ENCODE assay signal across 16 mouse cellular contexts in the genomic region with DNA sequence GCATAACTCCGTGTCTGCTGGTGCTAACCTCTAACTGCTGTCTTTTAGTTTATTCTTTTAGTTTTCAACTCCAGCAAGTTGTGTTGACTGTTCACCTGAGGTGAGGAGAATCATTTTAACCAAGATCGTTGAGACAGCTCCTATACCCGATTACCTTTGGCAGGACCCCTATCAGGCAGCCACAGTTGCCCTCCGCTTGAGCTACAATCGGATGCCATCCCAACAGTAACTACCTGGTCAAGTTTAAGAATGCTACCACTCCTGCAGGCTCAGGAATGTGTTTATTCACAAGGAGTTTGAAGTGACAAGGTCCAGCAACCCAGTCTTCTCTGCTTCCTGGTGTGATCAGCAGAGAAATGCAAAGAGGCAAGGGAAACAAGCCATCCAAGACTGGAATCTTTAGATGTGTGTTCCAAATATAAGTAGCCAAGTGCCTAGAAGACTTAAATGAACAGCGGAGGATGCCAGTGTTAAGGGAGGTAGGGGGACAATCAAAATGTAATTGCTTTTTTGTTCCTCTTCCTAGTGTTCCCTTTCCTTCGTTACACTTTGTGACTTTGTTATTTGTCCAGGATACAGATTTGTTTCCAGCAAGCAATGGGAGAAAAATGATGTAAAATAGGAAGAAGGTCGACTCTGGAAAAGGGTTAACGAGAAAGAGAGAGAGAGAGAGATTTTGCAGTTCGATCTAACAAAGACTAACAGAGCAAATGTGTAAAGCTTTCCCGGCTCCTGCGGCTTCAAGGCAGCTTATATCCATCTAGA.
DNase-seq lines count a peak whose midpoint lies in the region; ATAC-seq and TF ChIP-seq lines count a peak whose summit lies in the region.
"Had no signal": no experiment of that assay in that cellular context is flagged by ENCODE, and none has a peak within 500 bp of the region (broad histone marks: within the 10 kb centered on the region; RNA-seq: fewer than 3 reads in every experiment).

No protein-coding gene starts in this region.

- TF ChIP-seq POLR2A in brain, embryonic 14.5 days (IDR thresholded peaks at IDR 0.05; ENCODE audit: borderline replicate concordance, extremely low read depth, insufficient read depth, insufficient read length, poor library complexity, severe bottlenecking), result no peak

- peak overlapping the region; percentile 96 for H3K4me2 ChIP-seq in heart, embryonic 13.5 days
- H3K4me2 ChIP-seq in liver, embryonic 11.5 days, result 0 out of 2 replicates have a peak overlapping the region, but pooled peaks have one; percentile 13
- no peak overlapping the region for H3K4me2 ChIP-seq in liver, postnatal 0 days (ENCODE audit: low read depth, low read length)
- H3K4me2 ChIP-seq: hindbrain, embryonic 13.5 days; kidney, embryonic 15.5 days had no signal

- ATAC-seq in heart, embryonic 13.5 days (ENCODE audit: extremely low read depth, insufficient number of reproducible peaks, low FRiP score, low TSS enrichment), result no peak
- no peak for ATAC-seq in liver, embryonic 11.5 days (replicated peaks; ENCODE audit: low FRiP score)
- no peak for ATAC-seq in liver, postnatal 0 days

- WGBS in heart, embryonic 13.5 days, result 2% methylated on average over 12 of the region's 12 CpGs
- WGBS in liver, embryonic 11.5 days, result 3% methylated on average over 12 of the region's 12 CpGs
- 4% methylated on average over 12 of the region's 12 CpGs for WGBS in liver, postnatal 0 days (ENCODE audit: insufficient replicate concordance)

- TF ChIP-seq CTCF in liver, postnatal 0 days (IDR thresholded peaks at IDR 0.05; ENCODE audit: low read depth), result no peak
- no peak for TF ChIP-seq CTCF in brain, embryonic 14.5 days (IDR thresholded peaks at IDR 0.05; ENCODE audit: borderline replicate concordance, extremely low read depth, insufficient read depth, insufficient read length)

- H3K9ac ChIP-seq in heart, embryonic 13.5 days, result no peak overlapping the region
- no peak overlapping the region for H3K9ac ChIP-seq in liver, embryonic 11.5 days (ENCODE audit: low read depth, low read length)
- H3K9ac ChIP-seq in liver, postnatal 0 days (replicated peaks), result no peak overlapping the region
- H3K9ac ChIP-seq: hindbrain, embryonic 13.5 days; kidney, embryonic 15.5 days; liver, embryonic 14.5 days had no signal

- no peak for TF ChIP-seq EP300 in liver, postnatal 0 days (IDR thresholded peaks at IDR 0.05; ENCODE audit: low read depth)

- no peak for DNase-seq in heart, adult 8-10 months (ENCODE audit: low spot score)
- DNase-seq in liver, embryonic 11.5 days (ENCODE audit: low spot score), result no peak
- no peak for DNase-seq in liver, postnatal 0 days
- DNase-seq in brain, embryonic 14.5 days (ENCODE audit: low read depth), result peak; percentile 41
- DNase-seq in forelimb bud, embryonic 11.5 days (ENCODE audit: low read depth, low spot score), result peak; percentile 32
- DNase-seq in frontal cortex, adult 2 months (ENCODE audit: extremely low spot score in 1 of 2, low spot score in 1 of 2), result no peak
- DNase-seq in urinary bladder, postnatal 4 days (ENCODE audit: low spot score in 2 of 2), result no peak
- DNase-seq: adrenal gland, postnatal 14 days; cerebellum, postnatal 36 days; lung, postnatal 36 days; right cerebral cortex, postnatal 4 days had no signal

- H3K27ac ChIP-seq in heart, embryonic 13.5 days (replicated peaks), result no peak overlapping the region
- no peak overlapping the region for H3K27ac ChIP-seq in liver, embryonic 11.5 days (ENCODE audit: low read depth, low read length)
- H3K27ac ChIP-seq in liver, postnatal 0 days (ENCODE audit: low read depth), result no peak overlapping the region
- H3K27ac ChIP-seq: hindbrain, embryonic 13.5 days; kidney, embryonic 15.5 days; liver, embryonic 14.5 days had no signal

- H3K36me3 ChIP-seq in heart, embryonic 13.5 days, result no peaks in the 10 kb centered on the region
- no peaks in the 10 kb centered on the region for H3K36me3 ChIP-seq in liver, embryonic 11.5 days (ENCODE audit: control insufficient read depth, insufficient read depth, low read length)
- H3K36me3 ChIP-seq in liver, postnatal 0 days (replicated peaks; ENCODE audit: insufficient read depth, low read length), result no peaks in the 10 kb centered on the region
- H3K36me3 ChIP-seq: hindbrain, embryonic 13.5 days; kidney, embryonic 15.5 days had no signal

- H3K9me3 ChIP-seq in heart, embryonic 13.5 days, result no peaks in the 10 kb centered on the region
- H3K9me3 ChIP-seq in liver, embryonic 11.5 days (ENCODE audit: control insufficient read depth, low read length), result no peaks in the 10 kb centered on the region
- no peaks in the 10 kb centered on the region for H3K9me3 ChIP-seq in liver, postnatal 0 days (ENCODE audit: low read length)
- H3K9me3 ChIP-seq: hindbrain, embryonic 13.5 days; kidney, embryonic 15.5 days had no signal

- peaks cover 85% of the 10 kb centered on the region for H3K27me3 ChIP-seq in heart, embryonic 13.5 days (replicated peaks)
- H3K27me3 ChIP-seq in liver, embryonic 11.5 days (replicated peaks; ENCODE audit: control insufficient read depth, insufficient read depth, low read length), result peaks cover 64% of the 10 kb centered on the region
- H3K27me3 ChIP-seq in liver, postnatal 0 days (ENCODE audit: insufficient read depth, low read length), result peaks cover 58% of the 10 kb centered on the region

- H3K4me1 ChIP-seq in heart, embryonic 13.5 days, result peaks cover 27% of the 10 kb centered on the region
- H3K4me1 ChIP-seq in liver, embryonic 11.5 days (replicated peaks; ENCODE audit: control insufficient read depth, insufficient read depth, low read length), result peaks cover 5% of the 10 kb centered on the region; the same call in 1 of the 2 replicates
- peaks cover 8% of the 10 kb centered on the region for H3K4me1 ChIP-seq in liver, postnatal 0 days (ENCODE audit: insufficient read depth)

- H3K4me3 ChIP-seq in heart, embryonic 13.5 days, result no peak overlapping the region; the same call in 1 of the 2 replicates
- no peak overlapping the region for H3K4me3 ChIP-seq in liver, embryonic 11.5 days (ENCODE audit: low read depth, low read length)
- H3K4me3 ChIP-seq in liver, postnatal 0 days (ENCODE audit: low read depth, low read length), result no peak overlapping the region
- H3K4me3 ChIP-seq: hindbrain, embryonic 13.5 days; kidney, embryonic 15.5 days; myocyte had no signal

Comparison
In these comparisons a context has a peak if more than half of its experiments do, and no peak if none do; other contexts are left out.
1. DNase-seq: peak in brain, embryonic 14.5 days (single experiment) and forelimb bud, embryonic 11.5 days (single experiment); none in heart, adult 8-10 months (single experiment), liver, embryonic 11.5 days (single experiment), liver, postnatal 0 days (single experiment), frontal cortex, adult 2 months (0 of 2) and urinary bladder, postnatal 4 days (0 of 2).